Mouse (Mus musculus): ENCODE results near the gene L3mbtl1. TPM values are rescaled to one million over a fixed set of nuclear protein-coding genes. Genes with fewer than 3 reads are reported as not detected.

The L3mbtl1 gene
- polyA plus RNA-seq (2014; fragmentation: Illumina TruSeq; extraction: RNeasy Lipid Tissue Mini Kit (QIAGEN cat#74804); ENCODE audit: low read depth, low replicate concordance): not detected

GRCm38 (mm10) chr2:162943148-162943846, at the start of gene L3mbtl1:
Gene L3mbtl1, plus strand, starts transcription at chr2:162943472.

DNA sequence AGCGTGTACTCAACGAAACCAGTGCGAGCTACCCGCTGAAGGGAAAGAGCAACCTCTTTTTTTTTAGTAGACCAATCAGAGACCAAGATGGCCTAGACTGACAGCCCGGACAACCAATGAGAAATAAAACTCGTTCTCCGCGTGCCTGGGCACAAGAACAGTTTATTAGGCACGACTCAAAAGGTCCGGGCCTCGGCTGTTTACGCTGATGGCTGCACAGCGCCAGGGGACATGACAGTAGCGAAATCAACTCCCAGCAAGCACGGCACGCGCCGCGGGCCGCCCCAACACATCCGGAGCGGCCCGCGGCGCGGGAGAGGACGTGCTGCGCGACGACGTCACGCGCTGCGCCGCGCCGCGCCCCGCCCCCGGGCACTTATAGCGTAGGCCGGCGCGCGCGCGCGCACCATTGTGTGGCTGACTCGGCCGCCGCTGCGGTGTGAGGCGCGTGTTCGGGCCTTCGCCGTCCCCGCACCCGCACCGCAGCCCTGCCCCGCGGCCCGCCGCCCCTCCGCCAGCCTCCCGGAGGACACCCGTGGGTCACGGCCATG, 12.1 kb upstream of the L3mbtl1 start, which contains the start of gene Srsf6:
Gene Srsf6 (plus strand): TSS at position 406 of the 551 bp plus-strand sequence.

GRCm38 (mm10) chr2:162987218-162987617, 43.9 kb downstream of the L3mbtl1 start, which contains the start of gene Sgk2:
Gene Sgk2, plus strand, starts transcription at chr2:162987330.

DNA sequence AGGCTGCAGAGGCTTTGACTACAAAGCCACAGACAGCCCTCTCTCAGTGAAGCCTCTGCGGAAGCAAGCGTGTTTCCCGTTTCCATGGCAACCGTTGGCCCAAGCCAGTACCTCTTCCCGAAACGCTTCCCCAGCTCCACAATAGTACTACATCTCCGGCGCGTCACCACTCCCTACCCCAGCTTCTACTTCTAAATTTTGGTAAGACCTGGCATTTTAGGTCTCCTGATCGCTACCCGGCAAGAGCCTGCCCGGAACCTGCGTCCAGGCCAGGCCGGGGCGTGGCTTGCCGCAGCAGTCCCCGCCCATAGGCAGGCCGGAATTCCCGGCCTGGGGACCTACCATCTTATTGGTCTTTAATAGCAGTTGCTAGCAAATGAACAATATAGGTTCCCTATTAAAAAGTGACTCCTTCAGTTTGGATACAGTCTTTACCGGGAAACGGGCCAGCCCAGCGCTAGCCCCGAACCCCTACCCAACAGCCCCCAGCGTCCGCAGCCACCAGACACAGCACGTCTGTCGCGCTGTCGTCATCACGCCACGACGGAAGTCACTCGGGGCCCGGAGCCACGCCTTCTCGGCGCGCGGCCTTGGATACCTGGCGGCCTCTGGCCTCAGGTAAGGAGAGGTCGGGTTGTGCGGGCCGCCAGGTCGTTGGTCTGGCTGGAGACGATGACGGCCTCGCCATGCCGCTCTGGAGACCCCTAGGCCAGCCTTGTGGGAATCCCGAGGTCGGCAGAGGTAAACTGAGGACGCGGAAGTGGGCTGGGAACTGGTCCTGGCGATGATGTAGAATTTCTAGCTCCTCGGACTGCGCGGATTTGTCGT, 73.9 kb downstream of the L3mbtl1 start, which contains the start of gene Ift52:
Gene Ift52 (plus strand): TSS at position 439 of the 828 bp plus-strand sequence.

Other genes with a start within 250 kb of the L3mbtl1 start
- gene Srsf6, start 11.9 kb upstream of the L3mbtl1 start, polyA plus RNA-seq (2014; fragmentation: Illumina TruSeq; extraction: RNeasy Lipid Tissue Mini Kit (QIAGEN cat#74804); ENCODE audit: low read depth, low replicate concordance): 312 TPM
- gene Sgk2, start 43.9 kb downstream of the L3mbtl1 start, polyA plus RNA-seq (2014; fragmentation: Illumina TruSeq; extraction: RNeasy Lipid Tissue Mini Kit (QIAGEN cat#74804); ENCODE audit: low read depth, low replicate concordance): 12.8 TPM
- 119 TPM for gene Ift52, start 73.9 kb downstream of the L3mbtl1 start, polyA plus RNA-seq (2014; fragmentation: Illumina TruSeq; extraction: RNeasy Lipid Tissue Mini Kit (QIAGEN cat#74804); ENCODE audit: low read depth, low replicate concordance)
- gene Mybl2, start 111.2 kb downstream of the L3mbtl1 start, polyA plus RNA-seq (2014; fragmentation: Illumina TruSeq; extraction: RNeasy Lipid Tissue Mini Kit (QIAGEN cat#74804); ENCODE audit: low read depth, low replicate concordance): 0.73 TPM
- gene Gtsf1l, start 144.4 kb downstream of the L3mbtl1 start, polyA plus RNA-seq (2014; fragmentation: Illumina TruSeq; extraction: RNeasy Lipid Tissue Mini Kit (QIAGEN cat#74804); ENCODE audit: low read depth, low replicate concordance): not detected

Measured in sigmoid colon, adult 10 weeks (tissue).